In genomic region chr9:94537970-94538822, GRCm38 (mm10) we compare ENCODE assay signal across 8 mouse cellular contexts. TPM values are rescaled to one million over a fixed set of nuclear protein-coding genes. Genes with fewer than 3 reads are reported as not detected.
DNase-seq lines count a peak whose midpoint lies in the region; ATAC-seq and TF ChIP-seq lines count a peak whose summit lies in the region.

TSS of gene 1190002N15Rik (minus strand) at chr9:94538081.

- DNase-seq in NIH3T3 (ENCODE audit: low read depth): peak; percentile 93
- peak; percentile 97 for DNase-seq in cerebellum, adult 9-11 months
- peak; percentile 81 to 92 for DNase-seq in frontal cortex, adult 2 months (ENCODE audit: extremely low spot score in 1 of 2, low spot score in 1 of 2)
- DNase-seq in hindbrain, embryonic 11.5 days (ENCODE audit: low spot score): peak; percentile 98
- peak; percentile 93 to 95 for DNase-seq in layer of hippocampus, postnatal 10 days (ENCODE audit: low spot score in 2 of 2)
- DNase-seq in lung, postnatal 0 days (ENCODE audit: low spot score): peak; percentile 98
- peak; percentile 90 for DNase-seq in ovary, postnatal 10 days (ENCODE audit: low spot score)
- DNase-seq in thymus, postnatal 0 days (ENCODE audit: low spot score): peak; percentile 98

- H3K27me3 ChIP-seq in hindbrain, embryonic 11.5 days (ENCODE audit: control insufficient read depth, insufficient read depth, low read length): no peaks in the 10 kb centered on the region
- no peaks in the 10 kb centered on the region for H3K27me3 ChIP-seq in lung, postnatal 0 days (replicated peaks; ENCODE audit: insufficient read depth, low read length)

- H3K4me3 ChIP-seq in hindbrain, embryonic 11.5 days (ENCODE audit: low read depth, low read length): peak within 1 kb of the TSS; percentile 74
- H3K4me3 ChIP-seq in lung, postnatal 0 days (ENCODE audit: low read depth, low read length): peak within 1 kb of the TSS; percentile 73

- peak within 1 kb of the TSS; percentile 83 for H3K4me2 ChIP-seq in hindbrain, embryonic 11.5 days (replicated peaks; ENCODE audit: low read depth, low read length)
- H3K4me2 ChIP-seq in lung, postnatal 0 days (replicated peaks; ENCODE audit: low read depth, low read length): peak within 1 kb of the TSS; percentile 85

- under 1% methylated on average over 55 of the region's 104 CpGs for WGBS in hindbrain, embryonic 11.5 days
- WGBS in lung, postnatal 0 days: 0% methylated on average over 35 of the region's 104 CpGs

- no peaks in the 10 kb centered on the region for H3K9me3 ChIP-seq in hindbrain, embryonic 11.5 days (ENCODE audit: control insufficient read depth, low read length)
- H3K9me3 ChIP-seq in lung, postnatal 0 days (ENCODE audit: low read length): no peaks in the 10 kb centered on the region

- TF ChIP-seq EP300 in lung, postnatal 0 days (IDR thresholded peaks at IDR 0.05): no peak

- peak; percentile 94 for ATAC-seq in hindbrain, embryonic 11.5 days (ENCODE audit: low FRiP score)
- ATAC-seq in lung, postnatal 0 days: peak; percentile 89

- peak; percentile 37; the same call in 1 of the 2 replicates for TF ChIP-seq CTCF in lung, postnatal 0 days (IDR thresholded peaks at IDR 0.05)

- peak within 1 kb of the TSS; percentile 92 for H3K27ac ChIP-seq in hindbrain, embryonic 11.5 days (ENCODE audit: low read depth, low read length)
- H3K27ac ChIP-seq in lung, postnatal 0 days (ENCODE audit: low read length): peak within 1 kb of the TSS; percentile 94

- no peaks in the 10 kb centered on the region for H3K36me3 ChIP-seq in hindbrain, embryonic 11.5 days (ENCODE audit: control insufficient read depth, insufficient read depth, low read length)
- no peaks in the 10 kb centered on the region for H3K36me3 ChIP-seq in lung, postnatal 0 days (ENCODE audit: insufficient read depth, low read length)

- H3K4me1 ChIP-seq in hindbrain, embryonic 11.5 days (replicated peaks; ENCODE audit: control insufficient read depth, insufficient read depth, low read length): 0 out of 2 replicates have a peak, but pooled peaks cover 2% of the 10 kb centered on the region
- peaks cover 9% of the 10 kb centered on the region; the same call in 1 of the 2 replicates for H3K4me1 ChIP-seq in lung, postnatal 0 days (ENCODE audit: insufficient read depth, low read depth, low read length)

- H3K9ac ChIP-seq in hindbrain, embryonic 11.5 days (ENCODE audit: low read depth, low read length): peak within 1 kb of the TSS; percentile 86
- peak within 1 kb of the TSS; percentile 63 for H3K9ac ChIP-seq in lung, postnatal 0 days (replicated peaks; ENCODE audit: low read depth)

RNA-seq across cellular contexts. Expression of gene 1190002N15Rik, which starts in this region (rescaled TPM):
- 36.6 and 37.6 TPM in 2 replicates for polyA plus RNA-seq in frontal cortex, adult 2 months (2012; rRNA removed)
- 23.7 and 39.2 TPM in 2 replicates for polyA plus RNA-seq in hindbrain, embryonic 11.5 days (2014; fragmentation: Nextera tagmentation; extraction: Ambion mirVana)
- 10 to 100 TPM; 17.5 to 18.1 TPM for total RNA-seq in layer of hippocampus, postnatal 10 days (2021)
- polyA plus RNA-seq in lung, postnatal 0 days (2015; fragmentation: Nextera tagmentation; extraction: Ambion mirVana): 23.7 and 34.1 TPM in 2 replicates
- 15.8 and 16.8 TPM in 2 replicates for polyA plus RNA-seq in thymus, postnatal 0 days (2015; fragmentation: Nextera tagmentation; extraction: Ambion mirVana)

Comparison
In these comparisons a context has a peak if more than half of its experiments do, and no peak if none do; other contexts are left out.
1. Peak in every context shown above with its lines: DNase-seq, ATAC-seq, H3K4me3 ChIP-seq and H3K27ac ChIP-seq.